Mouse (Mus musculus) cortical plate, adult 2 months (tissue): ENCODE results near the gene Rnpepl1.

ENCODE experiments used
- CTCF ChIP-seq: fragments of 200-500 bp; IDR thresholded peaks from 2 replicates; pipeline ENCODE4 v1.5.1; 2011; ENCODE audit warnings: mild to moderate bottlenecking, control low read depth, low read length; ENCODE audit not compliant: insufficient read depth; ENCODE audit errors: extremely low read depth
- POLR2A ChIP-seq: fragments of 200-500 bp; IDR thresholded peaks from 2 replicates; pipeline ENCODE4 v1.6.1; 2011; ENCODE audit warnings: mild to moderate bottlenecking, low read length, control low read depth; ENCODE audit not compliant: insufficient read depth; ENCODE audit errors: extremely low read depth

- TF ChIP-seq POLR2A (no peak), CTCF (no peak)
These were observed 9.2 kb downstream of the Rnpepl1 start for GRCm38 (mm10) chr1:92919775-92920174.
